ENCODE assay signal across 32 mouse cellular contexts in genomic region chr3:53785201-53785600, GRCm38 (mm10). TPM values are rescaled to one million over a fixed set of nuclear protein-coding genes. Genes with fewer than 3 reads are reported as not detected.
"Had no signal": no experiment of that assay in that cellular context is flagged by ENCODE, and none has a peak within 500 bp of the region (broad histone marks: within the 10 kb centered on the region; RNA-seq: fewer than 3 reads in every experiment).

No protein-coding gene starts in this region.

- H3K27ac ChIP-seq: left cerebral cortex, adult 2 months; limb, embryonic 13.5 days; liver, embryonic 12.5 days; liver, embryonic 15.5 days; lung, embryonic 15.5 days; midbrain, embryonic 10.5 days; midbrain, embryonic 13.5 days; neural tube, embryonic 13.5 days had no signal

- H3K9ac ChIP-seq: limb, embryonic 13.5 days; liver, embryonic 12.5 days; liver, embryonic 15.5 days; lung, embryonic 15.5 days; midbrain, embryonic 13.5 days; neural tube, embryonic 13.5 days had no signal

- H3K4me1 ChIP-seq: limb, embryonic 13.5 days; liver, embryonic 12.5 days; liver, embryonic 15.5 days; lung, embryonic 15.5 days; megakaryocyte, embryonic 14.5 days; midbrain, embryonic 10.5 days; midbrain, embryonic 13.5 days; neural tube, embryonic 13.5 days had no signal

- ATAC-seq: intestine, embryonic 16.5 days; liver, embryonic 12.5 days; midbrain, embryonic 13.5 days; midbrain, embryonic 16.5 days had no signal

- DNase-seq: kidney, adult 18-20 months; kidney, adult 9 months; kidney, postnatal 25 days; layer of hippocampus, postnatal 36 days; liver; retina, postnatal 1 day; right cerebral cortex, postnatal 25 days; thymus, adult 18-20 months; thymus, postnatal 4 days had no signal

- H3K9me3 ChIP-seq: limb, embryonic 13.5 days; liver, embryonic 12.5 days; liver, embryonic 15.5 days; lung, embryonic 15.5 days; midbrain, embryonic 10.5 days; midbrain, embryonic 13.5 days; neural tube, embryonic 13.5 days had no signal

- H3K36me3 ChIP-seq: limb, embryonic 13.5 days; liver, embryonic 12.5 days; liver, embryonic 15.5 days; lung, embryonic 15.5 days; midbrain, embryonic 10.5 days; midbrain, embryonic 13.5 days; neural tube, embryonic 13.5 days had no signal

- H3K4me3 ChIP-seq: left cerebral cortex, adult 2 months; limb, embryonic 13.5 days; liver, embryonic 12.5 days; liver, embryonic 15.5 days; lung, embryonic 15.5 days; megakaryocyte, embryonic 14.5 days; midbrain, embryonic 10.5 days; midbrain, embryonic 13.5 days; myocyte; neural tube, embryonic 13.5 days had no signal

- H3K27me3 ChIP-seq: limb, embryonic 13.5 days; liver, embryonic 12.5 days; liver, embryonic 15.5 days; lung, embryonic 15.5 days; megakaryocyte, embryonic 14.5 days; midbrain, embryonic 13.5 days; neural tube, embryonic 13.5 days had no signal

- H3K4me2 ChIP-seq: limb, embryonic 13.5 days; liver, embryonic 12.5 days; liver, embryonic 15.5 days; lung, embryonic 15.5 days; midbrain, embryonic 13.5 days; neural tube, embryonic 13.5 days had no signal

RNA-seq across cellular contexts. Expression of gene Gm10985, which starts 59.7 kb away (rescaled TPM):
- total RNA-seq: layer of hippocampus, adult 8-10 months; layer of hippocampus, postnatal 10 days; layer of hippocampus, postnatal 36 days; left cerebral cortex, adult 2 months; left cerebral cortex, postnatal 10 days; left cerebral cortex, postnatal 36 days; monocyte, adult 5-6 weeks; neutrophil, adult 5-6 weeks had no signal
- polyA plus RNA-seq: intestine, embryonic 16.5 days; large intestine, adult 2 months; limb, embryonic 13.5 days; liver, embryonic 12.5 days; liver, embryonic 15.5 days; lung, embryonic 15.5 days; midbrain, embryonic 10.5 days; midbrain, embryonic 13.5 days; midbrain, embryonic 16.5 days; myocyte; neural tube, embryonic 13.5 days; small intestine, adult 2 months; spleen, adult 2 months; stomach, embryonic 16.5 days; testis, adult 2 months had no signal
